Mouse (Mus musculus) stomach, postnatal 0 days (tissue): ENCODE measurements around the gene Dnhd1. TPM values are rescaled to one million over a fixed set of nuclear protein-coding genes. Genes with fewer than 3 reads are reported as not detected.

Experiments used
- ATAC-seq: fragments of 200-750 bp; cut with Nextera tagmentation; 2 replicates; pipeline ENCODE4 v1.8.0; 2017; ENCODE audit not compliant: low FRiP score, low TSS enrichment
- DNase-seq: peaks from one replicate; pipeline ENCODE4 v3.0.0-alpha.2; 2016; ENCODE audit warnings: low spot score
- H3K27ac ChIP-seq: fragments of 300-500 bp; sonication (generic); replicated peaks from 2 replicates; pipeline ENCODE4 v1.5.1; 2014; ENCODE audit warnings: mild to moderate bottlenecking, control low read depth
- H3K27me3 ChIP-seq: fragments of 300-500 bp; sonication (generic); 2 replicates; pipeline ENCODE4 v1.6.1; 2014; ENCODE audit warnings: low read length; ENCODE audit not compliant: control insufficient read depth, insufficient read depth
- H3K36me3 ChIP-seq: fragments of 300-500 bp; sonication (generic); 2 replicates; pipeline ENCODE4 v1.6.1; 2014; ENCODE audit warnings: low read length, mixed read lengths; ENCODE audit not compliant: control insufficient read depth, insufficient read depth
- H3K4me1 ChIP-seq: fragments of 300-500 bp; sonication (generic); replicated peaks from 2 replicates; pipeline ENCODE4 v1.6.1; 2014; ENCODE audit warnings: antibody characterized with exemption; ENCODE audit not compliant: control insufficient read depth, insufficient read depth
- H3K4me2 ChIP-seq: fragments of 300-500 bp; sonication (generic); replicated peaks from 2 replicates; pipeline ENCODE4 v1.6.1; 2014; ENCODE audit warnings: low read depth, mild to moderate bottlenecking, control low read depth, moderate library complexity
- H3K4me3 ChIP-seq: fragments of 300-500 bp; sonication (generic); 2 replicates; pipeline ENCODE4 v1.5.1; 2014; ENCODE audit warnings: low read depth, low read length, control low read depth
- H3K9ac ChIP-seq: fragments of 300-500 bp; sonication (generic); 2 replicates; pipeline ENCODE4 v1.6.1; 2014; ENCODE audit warnings: mild to moderate bottlenecking, low read length, control low read depth, mixed read lengths
- H3K9me3 ChIP-seq: fragments of 300-500 bp; sonication (generic); 2 replicates; pipeline ENCODE4 v1.6.1; 2016; ENCODE audit warnings: low read length; ENCODE audit not compliant: control insufficient read depth
- CTCF ChIP-seq: IDR thresholded peaks from 2 replicates; pipeline ENCODE4 v1.5.1; 2016; ENCODE audit warnings: antibody characterized with exemption, low read depth, mild to moderate bottlenecking, moderate library complexity
- EP300 ChIP-seq: optimal IDR thresholded peaks from 2 replicates; pipeline ENCODE3; 2016; ENCODE audit warnings: antibody characterized with exemption
- WGBS: fragments of 180-500 bp; shearing (Covaris S2); extraction: QIAGEN DNeasy Blood & Tissue Kit; methylation state at CpG from one replicate; pipeline ENCODE4 v1.1.7; 2014; 5-methylcytosine and 5-hydroxymethylcytosine counted together
- polyA plus RNA-seq: library from polyadenylated mRNA; unstranded; fragments of >200 nt; fragmentation: Nextera tagmentation; extraction: Ambion mirVana; gene quantifications from 2 replicates; pipeline ENCODE4 v1.2.1, GENCODE M21; 2015

The Dnhd1 gene
- polyA plus RNA-seq, 1 experiment from 2014 or later: 0.07 TPM

DNA sequence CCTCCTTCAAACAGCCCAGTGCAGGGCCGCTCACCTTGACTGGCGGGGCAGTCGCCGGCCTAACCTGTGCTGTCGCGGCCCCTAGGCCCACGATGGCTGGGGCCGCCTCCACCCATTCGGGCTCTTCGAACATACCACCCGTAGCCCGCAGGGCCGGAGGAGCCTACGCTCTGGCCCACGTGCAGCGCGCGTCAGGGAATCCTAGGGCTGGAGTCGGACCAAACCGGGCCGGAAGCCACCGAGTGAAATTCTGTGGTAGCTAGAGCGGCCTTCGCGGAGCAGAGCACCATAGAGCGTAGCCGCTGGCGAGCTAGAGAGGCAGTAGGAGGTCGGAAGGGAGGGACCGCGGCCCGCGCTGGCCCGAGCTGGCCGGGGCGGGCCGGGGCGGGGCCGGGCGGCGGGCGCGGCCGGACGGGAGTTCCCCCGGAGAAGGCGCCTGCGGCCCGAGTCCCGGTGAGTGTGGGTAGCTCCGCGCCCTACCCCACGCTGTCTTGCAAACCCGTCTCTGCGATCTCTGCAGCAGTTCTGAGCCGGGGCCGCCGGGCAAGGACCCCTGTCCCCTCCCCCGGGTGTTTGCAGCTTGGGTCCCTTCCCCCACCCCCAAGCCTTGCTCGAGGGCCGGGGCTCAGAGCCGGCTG is 85.8 kb downstream of the Dnhd1 start, which contains the start of gene Ilk:
TSS of gene Ilk (plus strand) at position 329 of the 638 bp plus-strand sequence.
- peak; percentile 20; the same call in 1 of the 2 replicates for TF ChIP-seq CTCF
- no peak for TF ChIP-seq EP300
- no peaks in the 10 kb centered on the region for H3K4me1 ChIP-seq
- 0% methylated on average over 38 of the region's 62 CpGs for WGBS
- no peaks in the 10 kb centered on the region for H3K27me3 ChIP-seq
- H3K4me2 ChIP-seq: peak within 1 kb of the TSS; percentile 84
- H3K9ac ChIP-seq: peak within 1 kb of the TSS; percentile 96
- H3K4me3 ChIP-seq: peak within 1 kb of the TSS; percentile 94
- peaks cover 20% of the 10 kb centered on the region for H3K36me3 ChIP-seq
- DNase-seq (peak; percentile 93), ATAC-seq (peak; percentile 99)
- no peaks in the 10 kb centered on the region for H3K9me3 ChIP-seq
- peak within 1 kb of the TSS; percentile 95 for H3K27ac ChIP-seq

DNA sequence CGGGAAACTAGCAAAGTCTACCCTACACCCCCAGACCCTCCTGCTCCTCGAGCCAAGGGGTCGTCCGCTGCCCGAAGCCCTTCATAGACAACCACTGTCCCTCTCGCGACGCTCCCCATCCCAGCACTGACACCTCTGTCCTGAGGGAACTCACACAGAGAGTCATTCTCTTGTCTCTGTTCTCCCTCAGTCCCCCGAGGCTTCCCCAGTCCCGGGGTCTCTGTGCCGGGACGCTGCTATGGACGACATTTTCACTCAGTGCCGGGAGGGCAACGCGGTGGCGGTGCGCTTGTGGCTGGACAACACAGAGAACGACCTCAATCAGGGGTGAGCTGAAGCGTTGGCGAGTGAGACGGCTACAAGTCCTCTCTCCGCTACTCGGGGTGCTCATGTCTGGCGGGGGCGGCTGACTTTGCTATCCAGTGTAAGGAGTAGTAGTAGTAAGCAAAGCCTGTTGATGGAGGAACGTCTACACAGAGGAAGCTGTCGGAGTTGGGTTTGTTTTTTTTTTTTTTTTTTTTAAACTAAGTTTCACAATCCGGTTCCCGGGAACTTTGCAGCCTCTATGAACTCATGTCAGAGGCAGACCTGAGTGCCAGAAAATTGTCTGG is 86.4 kb downstream of the Dnhd1 start, which contains the start of gene Rrp8:
TSS of gene Rrp8 (minus strand) at position 475 of the 611 bp plus-strand sequence.
- Histone ChIP-seq H3K4me2 (peak within 1 kb of the TSS; percentile 84), H3K36me3 (peaks cover 21% of the 10 kb centered on the region), H3K9ac (peak within 1 kb of the TSS; percentile 96), H3K9me3 (no peaks in the 10 kb centered on the region), H3K4me1 (no peaks in the 10 kb centered on the region), H3K27ac (peak within 1 kb of the TSS; percentile 95), H3K4me3 (peak within 1 kb of the TSS; percentile 94), H3K27me3 (no peaks in the 10 kb centered on the region)
- TF ChIP-seq EP300 (no peak), CTCF (no peak)
- ATAC-seq (no peak), DNase-seq (peak; percentile 47)
- under 1% methylated on average over 30 of the region's 30 CpGs for whole genome bisulfite sequencing

DNA sequence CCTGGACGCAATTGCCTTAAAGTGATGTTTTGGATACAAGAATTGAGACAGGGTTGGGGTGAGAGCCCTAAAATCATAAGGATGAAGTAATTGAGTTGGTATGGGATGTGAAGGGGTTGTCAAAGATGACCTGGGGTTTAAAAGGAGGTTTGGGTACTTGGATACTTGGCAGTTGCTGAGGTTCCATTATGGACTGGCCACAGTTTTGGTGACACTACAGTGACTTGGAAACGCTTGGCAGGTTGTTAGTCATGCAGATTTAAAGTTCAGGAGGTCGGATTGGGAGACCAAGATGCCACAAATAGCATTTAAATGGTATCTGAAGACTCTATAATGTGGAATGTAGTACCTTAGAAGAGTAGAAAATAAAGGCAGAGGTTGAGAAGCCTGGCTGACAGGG is 87.0 kb downstream of the Dnhd1 start:
- H3K27me3 ChIP-seq: no peaks in the 10 kb centered on the region

DNA sequence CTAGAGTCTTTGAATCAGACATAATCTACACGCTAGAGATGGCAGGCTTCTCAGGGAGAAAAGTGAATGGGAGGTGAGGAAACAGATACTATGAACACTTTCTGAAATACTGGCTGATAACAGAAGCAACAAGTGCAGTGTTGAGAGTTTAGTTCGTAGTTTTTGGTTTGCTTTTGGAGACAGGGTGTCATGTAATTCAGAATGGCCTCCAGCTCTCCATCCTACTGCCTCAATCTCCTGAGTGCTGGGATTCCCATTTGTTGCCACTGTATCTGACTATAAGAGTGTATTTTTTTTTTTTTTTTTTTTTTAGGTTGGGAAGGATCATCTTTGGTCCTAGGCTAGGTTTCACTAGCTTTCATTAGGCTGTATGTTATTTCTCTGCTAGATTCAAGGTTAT is 87.7 kb downstream of the Dnhd1 start:
- TF ChIP-seq CTCF: no peak
- no peak for TF ChIP-seq EP300
- Histone ChIP-seq H3K4me1 (no peaks in the 10 kb centered on the region), H3K9ac (peak overlapping the region; percentile 96), H3K27ac (peak overlapping the region; percentile 95), H3K36me3 (peaks cover 21% of the 10 kb centered on the region), H3K9me3 (no peaks in the 10 kb centered on the region), H3K4me3 (peak overlapping the region; percentile 94), H3K27me3 (no peaks in the 10 kb centered on the region), H3K4me2 (peak overlapping the region; percentile 84)
- DNase-seq (peak; percentile 7), ATAC-seq (no peak)
- WGBS: 58% methylated on average over 2 of the region's 2 CpGs

More for the DNA sequence above, 87.0 kb downstream of the Dnhd1 start:
- H3K4me3 ChIP-seq: peak overlapping the region; percentile 94
- no peak for DNase-seq
- no peaks in the 10 kb centered on the region for H3K9me3 ChIP-seq
- WGBS: 17% methylated on average over 3 of the region's 3 CpGs
- peaks cover 23% of the 10 kb centered on the region for H3K36me3 ChIP-seq
- ATAC-seq: no peak
- TF ChIP-seq EP300 (no peak), CTCF (no peak)
- H3K27ac ChIP-seq: peak overlapping the region; percentile 95
- H3K9ac ChIP-seq: peak overlapping the region; percentile 96
- H3K4me2 ChIP-seq: peak overlapping the region; percentile 84
- H3K4me1 ChIP-seq: no peaks in the 10 kb centered on the region

DNA sequence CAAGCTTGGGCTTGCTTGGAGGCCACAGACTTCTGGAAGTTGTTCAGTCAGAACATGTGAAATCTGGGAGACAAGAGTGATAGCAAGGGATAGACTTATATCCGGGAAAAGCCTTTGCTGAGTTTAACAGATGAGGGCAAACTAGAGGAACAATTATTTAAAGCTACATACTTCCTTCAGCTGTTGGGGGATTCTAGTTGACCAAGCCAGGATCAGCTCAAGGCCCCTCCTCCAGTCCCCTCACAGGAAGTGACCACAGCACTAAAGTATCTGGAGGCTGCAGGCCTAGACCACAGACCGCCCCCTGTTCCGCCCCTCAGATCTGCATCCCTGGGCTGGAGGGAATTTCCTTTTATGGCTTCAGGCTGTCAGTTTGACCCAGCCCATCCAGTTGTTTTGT is 88.3 kb downstream of the Dnhd1 start:
- Histone ChIP-seq H3K9ac (peak overlapping the region; percentile 96), H3K4me3 (peak overlapping the region; percentile 94), H3K4me2 (peak overlapping the region; percentile 84), H3K27me3 (no peaks in the 10 kb centered on the region), H3K4me1 (no peaks in the 10 kb centered on the region), H3K36me3 (peaks cover 15% of the 10 kb centered on the region; the same call in 1 of the 2 replicates), H3K9me3 (no peaks in the 10 kb centered on the region), H3K27ac (peak overlapping the region; percentile 95)
- 12% methylated on average over 3 of the region's 3 CpGs for WGBS
- ATAC-seq (peak; percentile 63; the same call in 1 of the 2 replicates), DNase-seq (peak; percentile 61)
- peak; percentile 22; the same call in 1 of the 2 replicates for TF ChIP-seq CTCF
- peak; percentile 26 for TF ChIP-seq EP300
